Mouse (Mus musculus) stomach, embryonic 16.5 days (tissue): ENCODE data around the gene Sgpp2. TPM values are rescaled to one million over a fixed set of nuclear protein-coding genes. Genes with fewer than 3 reads are reported as not detected.

Source experiments
- ATAC-seq: fragments of 200-750 bp; cut with Nextera tagmentation; 2 replicates; pipeline ENCODE4 v1.8.0; 2017; ENCODE audit warnings: moderate number of reproducible peaks, moderate TSS enrichment; ENCODE audit not compliant: insufficient read depth, low FRiP score
- H3K27ac ChIP-seq: fragments of 300-500 bp; sonication (generic); 2 replicates; pipeline ENCODE4 v1.5.1; 2014; ENCODE audit warnings: low read length
- H3K27me3 ChIP-seq: fragments of 300-500 bp; sonication (generic); 2 replicates; pipeline ENCODE4 v1.6.1; 2014; ENCODE audit warnings: low read length, control low read depth, mixed read lengths; ENCODE audit not compliant: control insufficient read depth, insufficient read depth
- H3K36me3 ChIP-seq: fragments of 300-500 bp; sonication (generic); 2 replicates; pipeline ENCODE4 v1.6.1; 2014; ENCODE audit warnings: low read length; ENCODE audit not compliant: control insufficient read depth, insufficient read depth
- H3K4me1 ChIP-seq: fragments of 300-500 bp; sonication (generic); 2 replicates; pipeline ENCODE4 v1.6.1; 2014; ENCODE audit warnings: low read length, control low read depth, mixed read lengths; ENCODE audit not compliant: control insufficient read depth, insufficient read depth
- H3K4me2 ChIP-seq: fragments of 300-500 bp; sonication (generic); 2 replicates; pipeline ENCODE4 v1.6.1; 2014; ENCODE audit warnings: low read depth, low read length, mixed read lengths
- H3K4me3 ChIP-seq: fragments of 300-500 bp; sonication (generic); replicated peaks from 2 replicates; pipeline ENCODE4 v1.5.1; 2014; ENCODE audit warnings: mild to moderate bottlenecking, low read length
- H3K9ac ChIP-seq: fragments of 300-500 bp; sonication (generic); 2 replicates; pipeline ENCODE4 v1.6.1; 2014; ENCODE audit warnings: low read length
- H3K9me3 ChIP-seq: fragments of 300-500 bp; sonication (generic); replicated peaks from 2 replicates; pipeline ENCODE4 v1.6.1; 2016; ENCODE audit warnings: low read length, control low read depth; ENCODE audit not compliant: control insufficient read depth
- WGBS: fragments of 180-500 bp; shearing (Covaris S2); extraction: QIAGEN DNeasy Blood & Tissue Kit; methylation state at CpG from one replicate; pipeline ENCODE4 v1.1.7; 2014; 5-methylcytosine and 5-hydroxymethylcytosine counted together
- polyA plus RNA-seq: library from polyadenylated mRNA; unstranded; fragments of >200 nt; fragmentation: Nextera tagmentation; extraction: Ambion mirVana; gene quantifications from 2 replicates; pipeline ENCODE4 v1.2.1, GENCODE M21; 2015

The Sgpp2 gene
- 22.7 and 25.5 TPM in 2 replicates for polyA plus RNA-seq

GRCm38 (mm10) chr1:78310021-78310752, at the start of gene Sgpp2:
Sgpp2 (plus strand) TSS chr1:78310345.
- H3K4me2 ChIP-seq: peak within 1 kb of the TSS; percentile 74
- H3K9ac ChIP-seq: peak within 1 kb of the TSS; percentile 77
- H3K36me3 ChIP-seq: no peaks in the 10 kb centered on the region
- peak within 1 kb of the TSS; percentile 63 for H3K4me3 ChIP-seq
- no peaks in the 10 kb centered on the region for H3K9me3 ChIP-seq
- WGBS: under 1% methylated on average over 67 of the region's 68 CpGs
- ATAC-seq: peak; percentile 82
- H3K27ac ChIP-seq: peak within 1 kb of the TSS; percentile 67
- peaks cover 4% of the 10 kb centered on the region; the same call in 1 of the 2 replicates for H3K4me1 ChIP-seq
- peaks cover 6% of the 10 kb centered on the region; the same call in 1 of the 2 replicates for H3K27me3 ChIP-seq

- H3K4me3 ChIP-seq: no peak overlapping the region
- H3K27ac ChIP-seq: no peak overlapping the region
- 59% methylated on average over 5 of the region's 5 CpGs for WGBS
- H3K9ac ChIP-seq: no peak overlapping the region
- H3K4me2 ChIP-seq: no peak overlapping the region
- H3K9me3 ChIP-seq: peaks cover 4% of the 10 kb centered on the region; the same call in 1 of the 2 replicates
- ATAC-seq: no peak
- H3K36me3 ChIP-seq: no peaks in the 10 kb centered on the region
- no peaks in the 10 kb centered on the region for H3K4me1 ChIP-seq
- no peaks in the 10 kb centered on the region for H3K27me3 ChIP-seq
Observed at GRCm38 (mm10) chr1:78267519-78267918, 42.6 kb upstream of the Sgpp2 start.

DNA sequence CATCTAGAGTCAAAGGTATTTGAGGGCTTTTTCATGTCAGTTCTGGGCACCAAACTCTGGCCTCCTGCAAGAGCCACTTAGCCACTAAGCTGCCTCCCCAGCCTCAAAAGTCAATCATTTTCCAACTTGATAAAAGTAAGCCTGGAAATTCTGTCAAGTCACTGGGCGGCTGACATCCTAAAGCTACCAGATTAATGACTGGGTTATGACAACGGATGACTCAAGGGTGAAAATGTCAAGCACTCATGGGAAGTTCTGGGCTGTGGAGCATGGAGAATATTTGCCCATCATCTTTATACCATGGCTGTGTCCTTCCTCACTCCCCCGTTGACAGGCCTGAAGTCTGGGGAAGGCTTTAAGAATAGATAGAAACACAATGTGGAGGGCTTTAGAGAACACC, 37.2 kb upstream of the Sgpp2 start:
- H3K27me3 ChIP-seq: no peaks in the 10 kb centered on the region
- H3K4me1 ChIP-seq: no peaks in the 10 kb centered on the region
- 66% methylated on average over 3 of the region's 3 CpGs for WGBS
- no peaks in the 10 kb centered on the region for H3K9me3 ChIP-seq
- no peak overlapping the region for H3K9ac ChIP-seq
- ATAC-seq: no peak
- no peak overlapping the region for H3K4me2 ChIP-seq
- no peak overlapping the region for H3K27ac ChIP-seq
- H3K4me3 ChIP-seq: no peak overlapping the region
- H3K36me3 ChIP-seq: no peaks in the 10 kb centered on the region

- Histone ChIP-seq H3K4me2 (no peak overlapping the region), H3K36me3 (no peaks in the 10 kb centered on the region), H3K9ac (no peak overlapping the region), H3K4me3 (no peak overlapping the region), H3K4me1 (no peaks in the 10 kb centered on the region), H3K27ac (no peak overlapping the region), H3K9me3 (no peaks in the 10 kb centered on the region), H3K27me3 (no peaks in the 10 kb centered on the region)
- 27% methylated on average over 3 of the region's 3 CpGs for WGBS
- peak; percentile 47; the same call in 1 of the 2 replicates for ATAC-seq
Observed at GRCm38 (mm10) chr1:78279128-78279527, 31.0 kb upstream of the Sgpp2 start.

- Histone ChIP-seq H3K9me3 (no peaks in the 10 kb centered on the region), H3K36me3 (no peaks in the 10 kb centered on the region), H3K4me1 (no peaks in the 10 kb centered on the region), H3K27ac (no peak overlapping the region), H3K27me3 (no peaks in the 10 kb centered on the region), H3K4me2 (no peak overlapping the region), H3K4me3 (no peak overlapping the region), H3K9ac (no peak overlapping the region)
- WGBS: 81% methylated on average over 3 of the region's 3 CpGs
- no peak for ATAC-seq
Observed at GRCm38 (mm10) chr1:78292397-78292796, 17.7 kb upstream of the Sgpp2 start.

- H3K27me3 ChIP-seq: no peaks in the 10 kb centered on the region
- H3K9me3 ChIP-seq: no peaks in the 10 kb centered on the region
- H3K9ac ChIP-seq: no peak overlapping the region
- no peak overlapping the region for H3K4me2 ChIP-seq
- no peak for ATAC-seq
- 54% methylated on average over 7 of the region's 7 CpGs for WGBS
- no peak overlapping the region for H3K4me3 ChIP-seq
- no peak overlapping the region for H3K27ac ChIP-seq
- H3K4me1 ChIP-seq: no peaks in the 10 kb centered on the region
- no peaks in the 10 kb centered on the region for H3K36me3 ChIP-seq
Observed at GRCm38 (mm10) chr1:78299670-78300225, 10.4 kb upstream of the Sgpp2 start.

- Histone ChIP-seq H3K36me3 (no peaks in the 10 kb centered on the region), H3K27ac (no peak overlapping the region), H3K4me2 (no peak overlapping the region), H3K4me3 (no peak overlapping the region), H3K27me3 (peaks cover 6% of the 10 kb centered on the region; the same call in 1 of the 2 replicates), H3K9me3 (no peaks in the 10 kb centered on the region), H3K4me1 (peaks cover 4% of the 10 kb centered on the region; the same call in 1 of the 2 replicates), H3K9ac (no peak overlapping the region)
- no peak for ATAC-seq
- WGBS: 72% methylated on average over 1 of the region's 1 CpGs
Observed at GRCm38 (mm10) chr1:78308688-78309087, 1.5 kb upstream of the Sgpp2 start.

DNA sequence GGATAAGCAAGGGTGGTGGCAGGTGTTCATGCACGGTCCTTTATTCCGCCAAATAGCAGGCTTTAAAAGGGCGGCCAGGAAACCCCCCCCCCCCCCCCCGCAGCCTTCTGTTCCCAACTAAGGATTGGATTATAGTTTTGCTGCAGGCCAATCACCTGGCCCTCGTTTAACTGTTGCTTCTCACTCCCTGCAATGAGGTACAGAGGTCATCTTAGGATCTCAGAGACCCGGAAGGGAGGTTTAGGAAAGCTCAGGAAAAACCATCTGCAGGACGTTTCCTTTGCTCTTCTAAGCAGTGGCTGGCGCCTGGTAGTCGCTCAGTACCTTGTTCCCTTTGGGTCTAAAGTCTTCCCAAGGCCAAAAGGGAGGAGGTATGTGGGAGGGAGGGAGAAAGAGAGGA, 865 bp upstream of the Sgpp2 start:
- peaks cover 6% of the 10 kb centered on the region; the same call in 1 of the 2 replicates for H3K27me3 ChIP-seq
- 6% methylated on average over 9 of the region's 9 CpGs for WGBS
- H3K4me1 ChIP-seq: peaks cover 4% of the 10 kb centered on the region; the same call in 1 of the 2 replicates
- no peak for ATAC-seq
- peak overlapping the region; percentile 74 for H3K4me2 ChIP-seq
- H3K4me3 ChIP-seq: peak overlapping the region; percentile 63; the same call in 1 of the 2 replicates
- no peak overlapping the region; the same call in 1 of the 2 replicates for H3K27ac ChIP-seq
- H3K9ac ChIP-seq: no peak overlapping the region
- H3K36me3 ChIP-seq: no peaks in the 10 kb centered on the region
- no peaks in the 10 kb centered on the region for H3K9me3 ChIP-seq

DNA sequence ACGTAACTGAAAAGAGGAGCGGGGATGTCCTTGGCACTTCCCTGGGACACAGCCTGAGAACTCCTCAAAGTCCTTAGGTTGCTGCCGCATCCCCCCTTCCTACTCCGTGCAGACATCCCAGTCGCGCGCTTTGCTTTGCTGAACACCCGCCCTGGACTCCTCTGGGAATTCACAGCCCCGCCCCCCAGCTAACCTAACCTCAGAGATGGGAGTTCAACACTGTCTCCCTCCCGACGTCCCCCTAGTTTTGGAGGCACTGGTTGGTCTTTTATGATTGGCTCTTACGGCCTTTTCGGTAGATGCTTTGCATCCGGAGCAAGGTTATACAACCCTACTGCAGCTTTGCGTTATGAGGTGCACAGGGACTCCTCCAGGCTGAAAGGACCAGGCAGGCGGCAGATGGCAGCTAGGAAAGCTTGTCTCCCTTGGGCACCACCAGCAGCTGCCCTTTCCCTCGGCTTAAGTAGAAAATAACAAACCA, 756 bp downstream of the Sgpp2 start:
- under 1% methylated on average over 17 of the region's 17 CpGs for WGBS
- Histone ChIP-seq H3K4me2 (peak overlapping the region; percentile 74), H3K36me3 (no peaks in the 10 kb centered on the region), H3K9ac (peak overlapping the region; percentile 77), H3K27me3 (peaks cover 6% of the 10 kb centered on the region; the same call in 1 of the 2 replicates), H3K9me3 (no peaks in the 10 kb centered on the region), H3K27ac (peak overlapping the region; percentile 56), H3K4me1 (peaks cover 4% of the 10 kb centered on the region; the same call in 1 of the 2 replicates), H3K4me3 (peak overlapping the region; percentile 63)
- ATAC-seq: no peak
